Mouse (Mus musculus) embryonic facial prominence, embryonic 13.5 days (tissue): Measurements from ENCODE around the gene S100a4. TPM values are rescaled to one million over a fixed set of nuclear protein-coding genes. Genes with fewer than 3 reads are reported as not detected.

Experiments used
- ATAC-seq: fragments of 200-750 bp; cut with Nextera tagmentation; 2 replicates; pipeline ENCODE4 v1.8.0; 2017; ENCODE audit warnings: low read depth; ENCODE audit not compliant: insufficient number of reproducible peaks, insufficient read depth, low FRiP score, low TSS enrichment
- H3K27ac ChIP-seq: fragments of 300-500 bp; sonication (generic); 2 replicates; pipeline ENCODE4 v1.5.1; 2015; ENCODE audit warnings: moderate library complexity, mild to moderate bottlenecking, inconsistent platforms
- H3K27me3 ChIP-seq: fragments of 300-500 bp; sonication (generic); 2 replicates; pipeline ENCODE4 v1.6.1; 2015; ENCODE audit warnings: mild to moderate bottlenecking, inconsistent platforms
- H3K36me3 ChIP-seq: fragments of 300-500 bp; sonication (generic); 2 replicates; pipeline ENCODE4 v1.6.1; 2015; ENCODE audit warnings: mild to moderate bottlenecking, inconsistent platforms
- H3K4me1 ChIP-seq: fragments of 300-500 bp; sonication (generic); 2 replicates; pipeline ENCODE4 v1.6.1; 2015; ENCODE audit warnings: inconsistent platforms
- H3K4me2 ChIP-seq: fragments of 300-500 bp; sonication (generic); 2 replicates; pipeline ENCODE4 v1.6.1; 2015; ENCODE audit warnings: moderate library complexity, mild to moderate bottlenecking, inconsistent platforms
- H3K4me3 ChIP-seq: fragments of 300-500 bp; sonication (generic); 2 replicates; pipeline ENCODE4 v1.5.1; 2015; ENCODE audit warnings: mild to moderate bottlenecking, inconsistent platforms
- H3K9ac ChIP-seq: fragments of 300-500 bp; sonication (generic); 2 replicates; pipeline ENCODE4 v1.6.1; 2015; ENCODE audit warnings: mild to moderate bottlenecking, inconsistent platforms
- H3K9me3 ChIP-seq: fragments of 300-500 bp; sonication (generic); 2 replicates; pipeline ENCODE4 v1.6.1; 2016; ENCODE audit warnings: inconsistent platforms
- WGBS: fragments of 180-500 bp; shearing (Covaris S2); methylation state at CpG from one replicate; pipeline ENCODE4 v1.1.7; 2015; ENCODE audit warnings: mixed read lengths; 5-methylcytosine and 5-hydroxymethylcytosine counted together
- polyA plus RNA-seq: library from polyadenylated mRNA; unstranded; fragments of >200 nt; fragmentation: Nextera tagmentation; extraction: Ambion mirVana; gene quantifications from 2 replicates; pipeline ENCODE4 v1.2.1, GENCODE M21; 2015

Gene S100a4
- polyA plus RNA-seq, 1 experiment from 2014 or later = 19.2 TPM

GRCm38 (mm10) chr3:90612728-90613291 is 9.2 kb downstream of the S100a4 start, which contains the start of gene S100a6:
Gene S100a6, plus strand, starts transcription at chr3:90612882.
- Histone ChIP-seq H3K4me3 (peak within 1 kb of the TSS; percentile 43), H3K27me3 (no peaks in the 10 kb centered on the region), H3K9ac (peak within 1 kb of the TSS; percentile 64), H3K27ac (peak within 1 kb of the TSS; percentile 8; the same call in 1 of the 2 replicates), H3K4me1 (peaks cover 25% of the 10 kb centered on the region), H3K36me3 (no peaks in the 10 kb centered on the region), H3K9me3 (no peaks in the 10 kb centered on the region), H3K4me2 (peak within 1 kb of the TSS; percentile 78)
- peak; percentile 57; the same call in 1 of the 2 replicates for ATAC-seq
- WGBS = 0% methylated on average over 23 of the region's 23 CpGs

GRCm38 (mm10) chr3:90613461-90614147 is 10.0 kb downstream of the S100a4 start:
- H3K9me3 ChIP-seq = no peaks in the 10 kb centered on the region
- peak overlapping the region; percentile 78 for H3K4me2 ChIP-seq
- H3K27me3 ChIP-seq = no peaks in the 10 kb centered on the region
- WGBS = 45% methylated on average over 7 of the region's 7 CpGs
- peaks cover 25% of the 10 kb centered on the region for H3K4me1 ChIP-seq
- H3K27ac ChIP-seq = 0 out of 2 replicates have a peak overlapping the region, but pooled peaks have one; percentile 8
- H3K36me3 ChIP-seq = no peaks in the 10 kb centered on the region
- ATAC-seq = no peak
- H3K4me3 ChIP-seq = peak overlapping the region; percentile 43
- H3K9ac ChIP-seq = peak overlapping the region; percentile 64; the same call in 1 of the 2 replicates

DNA sequence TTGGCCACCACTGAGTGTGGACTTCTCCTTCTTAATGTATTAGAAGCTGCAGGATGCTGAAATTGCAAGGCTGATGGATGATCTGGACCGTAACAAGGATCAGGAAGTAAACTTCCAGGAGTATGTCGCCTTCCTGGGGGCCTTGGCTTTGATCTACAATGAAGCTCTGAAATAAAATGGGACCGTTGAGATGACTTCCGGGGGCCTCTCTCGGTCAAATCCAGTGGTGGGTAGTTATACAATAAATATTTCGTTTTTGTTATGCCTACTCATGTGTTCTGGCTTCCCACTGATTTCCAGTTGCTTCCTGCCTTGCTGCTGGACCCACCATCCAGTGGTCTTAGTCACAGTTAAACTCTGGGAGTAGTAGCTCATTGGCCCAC is 10.6 kb downstream of the S100a4 start:
- no peak for ATAC-seq
- Histone ChIP-seq H3K27ac (no peak overlapping the region), H3K9ac (no peak overlapping the region), H3K4me3 (no peak overlapping the region), H3K27me3 (no peaks in the 10 kb centered on the region), H3K4me2 (peak overlapping the region; percentile 78), H3K36me3 (no peaks in the 10 kb centered on the region), H3K4me1 (peaks cover 25% of the 10 kb centered on the region), H3K9me3 (no peaks in the 10 kb centered on the region)
- 83% methylated on average over 6 of the region's 6 CpGs for WGBS

- no peak overlapping the region for H3K4me2 ChIP-seq
- H3K9ac ChIP-seq = no peak overlapping the region
- ATAC-seq = no peak
- no peak overlapping the region for H3K27ac ChIP-seq
- H3K9me3 ChIP-seq = no peaks in the 10 kb centered on the region
- WGBS = 86% methylated on average over 11 of the region's 11 CpGs
- H3K4me1 ChIP-seq = peaks cover 25% of the 10 kb centered on the region
- H3K27me3 ChIP-seq = no peaks in the 10 kb centered on the region
- no peak overlapping the region for H3K4me3 ChIP-seq
- H3K36me3 ChIP-seq = no peaks in the 10 kb centered on the region
Observed at GRCm38 (mm10) chr3:90614611-90615251, 11.2 kb downstream of the S100a4 start.

DNA sequence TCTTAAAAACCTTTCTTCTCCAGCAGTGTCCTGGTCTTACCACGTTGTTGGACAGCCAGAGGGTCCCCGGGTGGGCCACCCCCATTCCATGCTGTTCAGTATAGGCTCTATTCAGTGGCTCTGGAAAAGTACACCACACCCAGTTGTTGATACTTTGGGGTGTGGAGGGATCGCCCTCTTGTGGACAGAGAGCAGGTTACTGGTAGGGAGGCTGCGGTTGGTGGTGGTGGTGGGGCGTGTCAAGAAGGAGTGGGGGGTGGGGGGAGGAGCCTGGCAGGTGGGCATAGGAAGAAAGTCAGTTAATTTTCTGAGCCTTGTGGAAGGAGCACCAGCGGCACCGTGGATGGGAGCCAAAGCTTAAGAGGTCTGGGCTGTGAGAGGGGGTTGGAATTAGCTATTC is 11.8 kb downstream of the S100a4 start:
- Histone ChIP-seq H3K4me2 (no peak overlapping the region), H3K9me3 (no peaks in the 10 kb centered on the region), H3K36me3 (no peaks in the 10 kb centered on the region), H3K4me3 (no peak overlapping the region), H3K27me3 (no peaks in the 10 kb centered on the region), H3K4me1 (peaks cover 25% of the 10 kb centered on the region), H3K27ac (no peak overlapping the region), H3K9ac (no peak overlapping the region)
- WGBS = 7% methylated on average over 7 of the region's 7 CpGs
- peak; percentile 74 for ATAC-seq

GRCm38 (mm10) chr3:90615911-90616310 is 12.3 kb downstream of the S100a4 start:
- Histone ChIP-seq H3K27me3 (no peaks in the 10 kb centered on the region), H3K4me2 (no peak overlapping the region), H3K9me3 (no peaks in the 10 kb centered on the region), H3K9ac (no peak overlapping the region), H3K4me1 (peaks cover 25% of the 10 kb centered on the region), H3K4me3 (no peak overlapping the region), H3K36me3 (no peaks in the 10 kb centered on the region), H3K27ac (no peak overlapping the region)
- WGBS = 81% methylated on average over 1 of the region's 1 CpGs
- ATAC-seq = no peak

DNA sequence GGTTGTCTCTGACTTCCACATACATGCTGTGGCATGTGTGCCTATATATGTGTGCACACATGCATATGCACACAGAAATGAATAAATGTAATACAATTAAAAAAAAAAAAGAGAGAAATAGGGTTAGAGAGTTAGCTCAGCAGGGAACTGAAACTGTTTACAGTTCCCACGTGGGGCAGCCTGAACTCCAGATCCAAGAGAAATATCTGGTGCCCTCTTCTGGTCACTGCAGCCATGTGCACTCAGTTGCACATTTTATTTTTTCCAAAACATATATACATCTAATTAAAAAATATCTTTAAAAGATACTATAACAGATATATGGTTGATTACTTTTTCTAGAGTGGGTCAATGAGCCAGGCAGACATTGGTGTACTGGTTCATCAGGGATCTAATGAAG is 14.0 kb downstream of the S100a4 start:
- WGBS = 15% methylated on average over 1 of the region's 1 CpGs
- ATAC-seq = no peak
- H3K36me3 ChIP-seq = no peaks in the 10 kb centered on the region

DNA sequence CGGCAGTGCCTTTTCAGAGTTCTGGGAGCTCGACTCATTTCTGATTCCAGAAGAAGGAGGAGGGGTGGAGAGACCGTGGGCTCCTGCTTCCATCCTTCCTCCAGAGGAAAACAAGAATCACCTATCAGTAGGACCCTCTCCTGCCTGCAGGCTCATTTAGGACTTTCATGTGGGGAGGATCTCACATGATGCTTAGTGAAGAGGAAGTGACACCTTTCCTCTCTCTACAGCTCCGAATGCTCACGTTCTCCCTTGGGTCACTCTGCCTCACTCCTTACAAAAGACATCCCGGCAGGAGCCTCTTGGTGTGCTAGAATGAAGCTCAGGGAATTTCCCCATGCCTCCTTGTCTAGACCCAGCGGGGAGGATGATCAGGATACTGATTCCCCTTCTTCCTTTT is 18.0 kb downstream of the S100a4 start:
- no peak for ATAC-seq
- WGBS = 63% methylated on average over 7 of the region's 7 CpGs
- no peak overlapping the region for H3K4me2 ChIP-seq
- H3K4me1 ChIP-seq = peaks cover 16% of the 10 kb centered on the region
- H3K27me3 ChIP-seq = no peaks in the 10 kb centered on the region
- H3K27ac ChIP-seq = no peak overlapping the region
- no peaks in the 10 kb centered on the region for H3K9me3 ChIP-seq
- no peaks in the 10 kb centered on the region for H3K36me3 ChIP-seq
- H3K9ac ChIP-seq = no peak overlapping the region
- no peak overlapping the region for H3K4me3 ChIP-seq

More for the DNA sequence above, 14.0 kb downstream of the S100a4 start:
- no peak overlapping the region for H3K4me2 ChIP-seq
- no peaks in the 10 kb centered on the region for H3K9me3 ChIP-seq
- no peak overlapping the region for H3K4me3 ChIP-seq
- H3K9ac ChIP-seq = no peak overlapping the region
- H3K27ac ChIP-seq = no peak overlapping the region
- H3K4me1 ChIP-seq = peaks cover 25% of the 10 kb centered on the region
- H3K27me3 ChIP-seq = no peaks in the 10 kb centered on the region

DNA sequence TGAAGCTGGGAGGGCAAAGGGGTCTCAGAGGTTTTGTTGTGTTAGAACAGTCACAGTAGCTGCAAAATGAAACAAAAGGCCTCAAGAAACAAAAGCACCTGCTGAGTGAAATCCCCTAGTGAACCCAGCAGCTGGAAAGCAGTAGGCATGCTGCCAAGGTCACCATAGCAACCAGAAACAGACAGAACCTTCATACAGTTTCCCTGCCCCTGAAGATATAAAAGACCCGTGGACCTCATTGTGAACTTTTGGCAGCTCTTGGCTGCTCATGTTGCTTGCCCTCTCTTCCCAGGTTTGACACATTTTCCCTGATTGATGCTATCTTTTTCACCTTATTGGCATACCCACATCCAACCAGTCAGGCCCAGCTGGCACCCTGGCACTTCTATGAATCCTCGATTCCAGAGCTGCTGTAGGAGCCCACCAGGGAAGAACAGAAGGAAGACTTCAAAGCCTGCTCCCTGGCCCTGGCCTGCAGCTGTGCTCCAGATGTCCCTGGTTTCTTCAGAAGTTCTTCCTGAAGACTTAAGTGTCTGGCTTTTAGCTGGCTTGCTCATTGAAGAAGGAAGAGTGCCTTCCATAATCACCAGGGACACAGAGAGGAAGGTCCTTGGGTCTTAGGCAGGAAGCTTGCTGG is 20.0 kb downstream of the S100a4 start:
- Histone ChIP-seq H3K9me3 (no peaks in the 10 kb centered on the region), H3K4me3 (no peak overlapping the region), H3K4me2 (no peak overlapping the region), H3K36me3 (no peaks in the 10 kb centered on the region), H3K4me1 (peaks cover 16% of the 10 kb centered on the region), H3K27ac (no peak overlapping the region), H3K9ac (no peak overlapping the region), H3K27me3 (no peaks in the 10 kb centered on the region)
- 13% methylated on average over 2 of the region's 2 CpGs for WGBS
- no peak; the same call in 1 of the 2 replicates for ATAC-seq

GRCm38 (mm10) chr3:90625496-90625895 is 21.9 kb downstream of the S100a4 start:
- no peak overlapping the region for H3K4me2 ChIP-seq
- no peaks in the 10 kb centered on the region for H3K9me3 ChIP-seq
- no peaks in the 10 kb centered on the region for H3K27me3 ChIP-seq
- 71% methylated on average over 5 of the region's 5 CpGs for WGBS
- no peaks in the 10 kb centered on the region for H3K36me3 ChIP-seq
- H3K27ac ChIP-seq = no peak overlapping the region
- no peak overlapping the region for H3K9ac ChIP-seq
- H3K4me1 ChIP-seq = peaks cover 16% of the 10 kb centered on the region
- H3K4me3 ChIP-seq = no peak overlapping the region
- no peak for ATAC-seq

GRCm38 (mm10) chr3:90626266-90627021 is 22.9 kb downstream of the S100a4 start:
- Histone ChIP-seq H3K4me1 (peaks cover 16% of the 10 kb centered on the region), H3K4me3 (no peak overlapping the region), H3K27ac (peak overlapping the region; percentile 35; the same call in 1 of the 2 replicates), H3K4me2 (no peak overlapping the region), H3K36me3 (no peaks in the 10 kb centered on the region), H3K27me3 (no peaks in the 10 kb centered on the region), H3K9me3 (no peaks in the 10 kb centered on the region), H3K9ac (no peak overlapping the region)
- 69% methylated on average over 9 of the region's 9 CpGs for WGBS
- ATAC-seq = no peak
